Mouse (Mus musculus) spleen, postnatal 0 days (tissue): Measurements from ENCODE around the gene Pvalb. TPM values are rescaled to one million over a fixed set of nuclear protein-coding genes. Genes with fewer than 3 reads are reported as not detected.

Experiments
- polyA plus RNA-seq: library from polyadenylated mRNA; unstranded; fragments of >200 nt; fragmentation: Nextera tagmentation; extraction: Ambion mirVana; gene quantifications from 2 replicates; pipeline ENCODE4 v1.2.1, GENCODE M21; 2015

The Pvalb gene
- not detected in 2 replicates for polyA plus RNA-seq

DNA sequence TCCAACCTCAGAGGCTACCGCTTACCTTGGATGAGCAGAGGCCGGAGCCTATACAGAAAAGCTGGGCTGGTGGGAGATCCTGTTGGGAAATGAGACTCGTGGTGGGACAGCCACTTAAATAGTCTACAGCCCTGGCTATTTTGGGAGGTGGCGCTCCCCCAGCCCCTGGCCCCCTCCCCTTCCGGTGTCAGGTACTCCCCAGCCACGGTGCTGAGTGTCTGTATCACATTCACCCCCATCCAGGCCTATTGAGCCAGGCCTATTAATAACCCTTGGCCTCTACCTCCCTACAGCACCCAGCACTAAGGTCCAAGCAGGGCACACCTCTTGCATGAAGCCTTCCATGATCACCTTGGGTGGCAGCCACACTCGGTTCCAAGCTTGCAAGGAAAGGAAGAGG lies at the start of gene Pvalb:
Pvalb (minus strand) TSS at position 89 of the 400 bp plus-strand sequence.

DNA sequence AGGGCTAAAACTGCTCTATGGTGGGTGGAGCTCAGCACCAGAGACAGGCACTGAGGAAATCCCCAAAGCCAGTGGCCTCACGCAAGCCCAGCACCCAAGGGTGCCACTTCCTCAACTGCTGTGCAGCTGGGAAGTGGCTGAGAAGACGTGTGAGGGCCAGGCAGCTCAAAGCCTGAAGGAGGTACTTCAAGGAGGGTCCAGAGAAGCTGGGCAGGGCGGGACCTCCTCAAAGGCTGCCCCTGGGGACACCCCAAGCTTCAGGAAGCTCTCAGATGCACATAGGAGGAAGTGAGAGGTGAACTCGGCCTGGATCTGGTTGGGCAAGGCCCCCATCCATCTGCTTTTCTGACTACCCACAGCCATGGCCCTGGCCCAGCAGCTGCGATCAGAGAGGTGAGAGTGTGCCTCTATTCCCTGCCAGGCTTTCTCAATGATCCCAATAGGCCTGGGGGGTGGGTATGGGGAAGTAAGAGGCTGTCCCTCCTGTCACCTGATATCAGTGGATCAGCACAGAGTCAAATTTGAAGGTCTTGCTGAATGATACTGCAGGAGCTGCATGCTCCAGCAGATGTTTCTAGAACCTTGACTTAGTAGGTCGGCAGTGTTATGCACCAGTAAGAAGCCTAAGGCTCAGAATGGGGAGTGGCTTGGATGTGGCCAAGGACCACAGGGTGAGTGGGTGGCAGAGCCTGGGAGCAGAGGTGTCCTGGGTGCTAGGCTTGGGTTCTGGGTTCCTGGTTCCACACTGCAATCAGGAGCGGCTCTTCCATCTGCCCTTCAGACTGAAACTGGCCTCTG lies 38.7 kb upstream of the Pvalb start, which contains the start of gene Ncf4:
Ncf4 (plus strand) TSS at position 107 of the 798 bp plus-strand sequence.

DNA sequence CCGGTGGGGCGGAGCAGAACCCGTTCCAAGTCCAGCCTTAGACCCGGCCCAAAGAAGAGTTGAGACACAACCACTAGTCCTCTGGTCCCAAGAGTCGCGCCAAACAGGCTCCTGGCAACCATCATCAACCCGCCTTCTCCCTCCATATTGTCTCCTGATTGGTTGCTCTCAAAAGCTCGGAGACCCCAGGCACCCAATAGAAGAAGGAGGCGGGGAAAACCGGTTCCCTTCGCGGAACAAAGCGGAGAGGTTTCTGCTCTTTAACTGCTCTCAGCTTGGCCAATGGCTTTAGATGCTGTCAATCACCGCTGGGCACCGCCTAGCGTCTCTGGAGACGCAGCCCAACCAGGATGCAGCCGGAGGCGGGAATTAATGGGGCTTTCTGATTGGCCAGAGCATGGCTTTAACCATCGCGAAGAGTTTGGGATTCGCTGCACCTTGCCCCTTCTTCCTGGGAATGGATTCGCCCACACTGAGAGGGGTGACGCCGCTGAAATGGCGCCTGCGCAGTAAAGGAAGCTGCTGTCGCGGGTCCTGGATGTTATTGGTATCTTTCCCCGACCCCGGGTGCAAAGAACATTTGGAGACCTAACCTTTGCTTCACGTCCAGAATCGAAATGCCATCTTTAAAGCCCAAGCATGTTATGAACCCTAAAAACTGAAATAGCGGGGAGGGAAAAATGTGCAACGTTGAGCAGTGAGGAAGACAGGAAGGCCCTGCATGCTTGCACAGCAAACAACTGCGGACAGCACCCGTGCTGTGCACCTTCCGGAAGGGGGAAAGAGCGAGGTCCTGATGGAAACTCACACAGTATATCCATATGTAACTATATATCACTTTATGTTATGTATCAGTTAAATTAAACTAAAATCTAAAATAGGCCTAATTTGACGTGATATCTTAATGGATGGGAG lies 32.0 kb downstream of the Pvalb start, which contains the start of gene Ift27:
Ift27 (minus strand) TSS at position 136 of the 915 bp plus-strand sequence.

Other genes starting within 250 kb of the Pvalb start
- 1.2 and 1.9 TPM in 2 replicates for gene Foxred2, start 249.7 kb downstream of the Pvalb start, polyA plus RNA-seq
- 134 and 149 TPM in 2 replicates for gene Eif3d, start 235.6 kb downstream of the Pvalb start, polyA plus RNA-seq
- gene Cacng2, start 86.4 kb downstream of the Pvalb start, polyA plus RNA-seq: not detected in 2 replicates
- 60.5 and 60.7 TPM in 2 replicates for gene Ift27, start 32.3 kb downstream of the Pvalb start, polyA plus RNA-seq
- 91.3 and 109 TPM in 2 replicates for gene Ncf4, start 38.4 kb upstream of the Pvalb start, polyA plus RNA-seq
- 2.0 and 2.5 TPM in 2 replicates for gene Csf2rb2, start 99.3 kb upstream of the Pvalb start, polyA plus RNA-seq
- 10.7 and 15.6 TPM in 2 replicates for gene Csf2rb, start 119.4 kb upstream of the Pvalb start, polyA plus RNA-seq
- gene Tex33, start 189.5 kb upstream of the Pvalb start, polyA plus RNA-seq: not detected in 2 replicates
- 28.7 and 36.2 TPM in 2 replicates for gene Tst, start 199.5 kb upstream of the Pvalb start, polyA plus RNA-seq
- gene Mpst, start 200.0 kb upstream of the Pvalb start, polyA plus RNA-seq: 5.7 and 5.9 TPM in 2 replicates
- 15.1 and 17.1 TPM in 2 replicates for gene Kctd17, start 222.2 kb upstream of the Pvalb start, polyA plus RNA-seq